Mouse (Mus musculus): ENCODE measurements at regions not wholly inside any gene's neighbourhood (a gene's known extent, or its start where the extent isn't known, plus 50 kb on each side); places are given as distances from the start of the nearest gene placed in this dataset.

GRCm38 (mm10) chr9:85589210-85589609 is 159.9 kb downstream of the Ibtk start:
- H3K9me3 ChIP-seq (replicated peaks), result 0 out of 2 replicates have a peak, but pooled peaks cover 2% of the 10 kb centered on the region
- ATAC-seq (ENCODE audit: insufficient number of reproducible peaks, low FRiP score), result no peak
- no peak overlapping the region for H3K4me2 ChIP-seq
- no peak overlapping the region for H3K4me3 ChIP-seq
- H3K9ac ChIP-seq, result no peak overlapping the region
- no peaks in the 10 kb centered on the region for H3K27me3 ChIP-seq (replicated peaks)
- H3K4me1 ChIP-seq (replicated peaks), result peaks cover 15% of the 10 kb centered on the region
- no peak overlapping the region for H3K27ac ChIP-seq (ENCODE audit: poor library complexity, severe bottlenecking)
- H3K36me3 ChIP-seq, result no peaks in the 10 kb centered on the region
- whole genome bisulfite sequencing, result 84% methylated on average over 3 of the region's 3 CpGs

GRCm38 (mm10) chr9:85588077-85588476 is 161.1 kb downstream of the Ibtk start:
- ATAC-seq (ENCODE audit: insufficient number of reproducible peaks, low FRiP score), result no peak
- no peak overlapping the region for H3K9ac ChIP-seq
- H3K4me2 ChIP-seq, result no peak overlapping the region
- WGBS, result 36% methylated on average over 2 of the region's 2 CpGs
- no peak overlapping the region for H3K4me3 ChIP-seq
- H3K4me1 ChIP-seq (replicated peaks), result peaks cover 6% of the 10 kb centered on the region
- no peaks in the 10 kb centered on the region for H3K36me3 ChIP-seq
- H3K9me3 ChIP-seq (replicated peaks), result 0 out of 2 replicates have a peak, but pooled peaks cover 2% of the 10 kb centered on the region
- H3K27ac ChIP-seq (ENCODE audit: poor library complexity, severe bottlenecking), result no peak overlapping the region
- no peaks in the 10 kb centered on the region for H3K27me3 ChIP-seq (replicated peaks)

- WGBS, result 29% methylated on average over 1 of the region's 1 CpGs
- no peaks in the 10 kb centered on the region for H3K4me1 ChIP-seq (replicated peaks)
- no peak for ATAC-seq (ENCODE audit: insufficient number of reproducible peaks, low FRiP score)
- no peak overlapping the region for H3K27ac ChIP-seq (ENCODE audit: poor library complexity, severe bottlenecking)
- H3K9me3 ChIP-seq (replicated peaks), result 0 out of 2 replicates have a peak, but pooled peaks cover 2% of the 10 kb centered on the region
- H3K36me3 ChIP-seq, result no peaks in the 10 kb centered on the region
- no peaks in the 10 kb centered on the region for H3K27me3 ChIP-seq (replicated peaks)
- no peak overlapping the region for H3K9ac ChIP-seq
- no peak overlapping the region for H3K4me3 ChIP-seq
- H3K4me2 ChIP-seq, result no peak overlapping the region
These were observed 168.0 kb downstream of the Ibtk start for GRCm38 (mm10) chr9:85581028-85581595.

GRCm38 (mm10) chr9:85577812-85578211 is 171.3 kb downstream of the Ibtk start:
- H3K4me3 ChIP-seq, result no peak overlapping the region
- H3K27me3 ChIP-seq (replicated peaks), result no peaks in the 10 kb centered on the region
- ATAC-seq (ENCODE audit: insufficient number of reproducible peaks, low FRiP score), result no peak
- no peaks in the 10 kb centered on the region for H3K36me3 ChIP-seq
- no peak overlapping the region for H3K9ac ChIP-seq
- H3K4me2 ChIP-seq, result no peak overlapping the region
- H3K4me1 ChIP-seq (replicated peaks), result no peaks in the 10 kb centered on the region
- 85% methylated on average over 7 of the region's 7 CpGs for WGBS
- no peak overlapping the region for H3K27ac ChIP-seq (ENCODE audit: poor library complexity, severe bottlenecking)
- no peaks in the 10 kb centered on the region for H3K9me3 ChIP-seq (replicated peaks)

GRCm38 (mm10) chr9:85577338-85577737 is 171.8 kb downstream of the Ibtk start:
- no peaks in the 10 kb centered on the region for H3K9me3 ChIP-seq (replicated peaks)
- H3K36me3 ChIP-seq, result no peaks in the 10 kb centered on the region
- no peak overlapping the region for H3K27ac ChIP-seq (ENCODE audit: poor library complexity, severe bottlenecking)
- no peak overlapping the region for H3K4me2 ChIP-seq
- ATAC-seq (ENCODE audit: insufficient number of reproducible peaks, low FRiP score), result no peak
- no peaks in the 10 kb centered on the region for H3K4me1 ChIP-seq (replicated peaks)
- no peak overlapping the region for H3K9ac ChIP-seq
- WGBS, result 91% methylated on average over 1 of the region's 1 CpGs
- H3K4me3 ChIP-seq, result no peak overlapping the region
- H3K27me3 ChIP-seq (replicated peaks), result no peaks in the 10 kb centered on the region

- Histone ChIP-seq H3K36me3 (no peaks in the 10 kb centered on the region), H3K9ac (no peak overlapping the region), H3K27me3 (replicated peaks) (no peaks in the 10 kb centered on the region), H3K9me3 (replicated peaks) (no peaks in the 10 kb centered on the region), H3K27ac (ENCODE audit: poor library complexity, severe bottlenecking) (no peak overlapping the region), H3K4me1 (replicated peaks) (no peaks in the 10 kb centered on the region), H3K4me2 (no peak overlapping the region), H3K4me3 (no peak overlapping the region)
- 77% methylated on average over 8 of the region's 8 CpGs for WGBS
- ATAC-seq (ENCODE audit: insufficient number of reproducible peaks, low FRiP score), result no peak
These were observed 180.3 kb downstream of the Ibtk start for GRCm38 (mm10) chr9:85568877-85569276.

- Histone ChIP-seq H3K9ac (no peak overlapping the region), H3K27ac (ENCODE audit: poor library complexity, severe bottlenecking) (no peak overlapping the region), H3K27me3 (replicated peaks) (no peaks in the 10 kb centered on the region), H3K4me1 (replicated peaks) (peaks cover 4% of the 10 kb centered on the region; the same call in 1 of the 2 replicates), H3K36me3 (no peaks in the 10 kb centered on the region), H3K9me3 (replicated peaks) (0 out of 2 replicates have a peak, but pooled peaks cover 5% of the 10 kb centered on the region), H3K4me3 (no peak overlapping the region), H3K4me2 (no peak overlapping the region)
- no peak for ATAC-seq (ENCODE audit: insufficient number of reproducible peaks, low FRiP score)
- WGBS, result 34% methylated on average over 1 of the region's 1 CpGs
These were observed 197.3 kb downstream of the Ibtk start for GRCm38 (mm10) chr9:85551871-85552270.

GRCm38 (mm10) chr9:85550455-85550854 is 198.7 kb downstream of the Ibtk start:
- Histone ChIP-seq H3K4me3 (no peak overlapping the region), H3K27me3 (replicated peaks) (no peaks in the 10 kb centered on the region), H3K4me1 (replicated peaks) (peaks cover 4% of the 10 kb centered on the region; the same call in 1 of the 2 replicates), H3K9ac (no peak overlapping the region), H3K4me2 (no peak overlapping the region), H3K27ac (ENCODE audit: poor library complexity, severe bottlenecking) (no peak overlapping the region), H3K36me3 (no peaks in the 10 kb centered on the region), H3K9me3 (replicated peaks) (0 out of 2 replicates have a peak, but pooled peaks cover 5% of the 10 kb centered on the region)
- no peak for ATAC-seq (ENCODE audit: insufficient number of reproducible peaks, low FRiP score)
- WGBS, result 24% methylated on average over 3 of the region's 3 CpGs

GRCm38 (mm10) chr9:85546226-85546625 is 202.9 kb downstream of the Ibtk start:
- peaks cover 4% of the 10 kb centered on the region; the same call in 1 of the 2 replicates for H3K4me1 ChIP-seq (replicated peaks)
- 70% methylated on average over 2 of the region's 2 CpGs for WGBS
- no peak overlapping the region for H3K27ac ChIP-seq (ENCODE audit: poor library complexity, severe bottlenecking)
- ATAC-seq (ENCODE audit: insufficient number of reproducible peaks, low FRiP score), result no peak
- no peak overlapping the region for H3K9ac ChIP-seq
- no peak overlapping the region for H3K4me2 ChIP-seq
- H3K36me3 ChIP-seq, result no peaks in the 10 kb centered on the region
- no peaks in the 10 kb centered on the region for H3K9me3 ChIP-seq (replicated peaks)
- H3K4me3 ChIP-seq, result no peak overlapping the region
- H3K27me3 ChIP-seq (replicated peaks), result no peaks in the 10 kb centered on the region

- no peak for ATAC-seq (ENCODE audit: insufficient number of reproducible peaks, low FRiP score)
- H3K27ac ChIP-seq (ENCODE audit: poor library complexity, severe bottlenecking), result no peak overlapping the region
- H3K9ac ChIP-seq, result no peak overlapping the region
- H3K36me3 ChIP-seq, result no peaks in the 10 kb centered on the region
- 82% methylated on average over 1 of the region's 1 CpGs for WGBS
- no peak overlapping the region for H3K4me3 ChIP-seq
- H3K9me3 ChIP-seq (replicated peaks), result no peaks in the 10 kb centered on the region
- H3K4me2 ChIP-seq, result no peak overlapping the region
- peaks cover 3% of the 10 kb centered on the region; the same call in 1 of the 2 replicates for H3K4me1 ChIP-seq (replicated peaks)
- H3K27me3 ChIP-seq (replicated peaks), result no peaks in the 10 kb centered on the region
These were observed 203.6 kb downstream of the Ibtk start for GRCm38 (mm10) chr9:85545566-85545965.

GRCm38 (mm10) chr9:85538557-85538956 is 210.6 kb downstream of the Ibtk start:
- H3K4me1 ChIP-seq (replicated peaks), result 0 out of 2 replicates have a peak, but pooled peaks cover 3% of the 10 kb centered on the region
- ATAC-seq (ENCODE audit: insufficient number of reproducible peaks, low FRiP score), result no peak

GRCm38 (mm10) chr9:85528421-85528820 is 201.3 kb upstream of the Tent5a start:
- Histone ChIP-seq H3K9me3 (replicated peaks) (no peaks in the 10 kb centered on the region), H3K36me3 (no peaks in the 10 kb centered on the region), H3K4me2 (no peak overlapping the region), H3K4me3 (no peak overlapping the region), H3K27ac (ENCODE audit: poor library complexity, severe bottlenecking) (no peak overlapping the region), H3K9ac (no peak overlapping the region), H3K27me3 (replicated peaks) (no peaks in the 10 kb centered on the region), H3K4me1 (replicated peaks) (no peaks in the 10 kb centered on the region)
- 86% methylated on average over 3 of the region's 3 CpGs for WGBS
- no peak for ATAC-seq (ENCODE audit: insufficient number of reproducible peaks, low FRiP score)

More at GRCm38 (mm10) chr9:85538557-85538956, 210.6 kb downstream of the Ibtk start:
- no peaks in the 10 kb centered on the region for H3K27me3 ChIP-seq (replicated peaks)
- WGBS, result 40% methylated on average over 3 of the region's 3 CpGs
- no peak overlapping the region for H3K27ac ChIP-seq (ENCODE audit: poor library complexity, severe bottlenecking)
- H3K36me3 ChIP-seq, result no peaks in the 10 kb centered on the region
- no peak overlapping the region for H3K9ac ChIP-seq
- no peak overlapping the region for H3K4me2 ChIP-seq
- H3K4me3 ChIP-seq, result no peak overlapping the region
- no peaks in the 10 kb centered on the region for H3K9me3 ChIP-seq (replicated peaks)

All from heart, embryonic 12.5 days (tissue).